Mouse (Mus musculus) right cerebral cortex, postnatal 4 days (tissue): Measurements from ENCODE around the gene Enc1.
"Not testable (repeated sequence)": the region's sequence is repeated elsewhere in the genome, so short reads cannot be mapped to it uniquely, and the experiment has no call there.

Experiments
- DNase-seq: peaks from one replicate; pipeline ENCODE4 v3.0.0-alpha.2; 2022

Enc1 gene

GRCm38 (mm10) chr13:97253418-97253981 lies 12.6 kb downstream of the Enc1 start:
- DNase-seq, result no peak

- no peak for DNase-seq
Measured at GRCm38 (mm10) chr13:97253994-97254393, 13.1 kb downstream of the Enc1 start.

- no peak for DNase-seq
Measured at GRCm38 (mm10) chr13:97254564-97255164, 13.8 kb downstream of the Enc1 start.

GRCm38 (mm10) chr13:97255976-97256848 lies 15.3 kb downstream of the Enc1 start:
- DNase-seq, result no peak

- DNase-seq, result no peak
Measured at GRCm38 (mm10) chr13:97256849-97257379, 16.0 kb downstream of the Enc1 start.

GRCm38 (mm10) chr13:97259271-97259670 lies 18.4 kb downstream of the Enc1 start:
- no peak for DNase-seq

- no peak for DNase-seq
Measured at GRCm38 (mm10) chr13:97260456-97261180, 19.7 kb downstream of the Enc1 start.

- DNase-seq, result no peak
Measured at GRCm38 (mm10) chr13:97261549-97261948, 20.6 kb downstream of the Enc1 start.

GRCm38 (mm10) chr13:97262676-97263075 lies 21.8 kb downstream of the Enc1 start:
- DNase-seq, result no peak

- not testable (repeated sequence) for DNase-seq
Measured at GRCm38 (mm10) chr13:97265534-97265933, 24.6 kb downstream of the Enc1 start.

- DNase-seq, result no peak
Measured at GRCm38 (mm10) chr13:97270723-97271122, 29.8 kb downstream of the Enc1 start.

GRCm38 (mm10) chr13:97271641-97272040 lies 30.7 kb downstream of the Enc1 start:
- DNase-seq, result no peak

- no peak for DNase-seq
Measured at GRCm38 (mm10) chr13:97274757-97275156, 33.9 kb downstream of the Enc1 start.

- no peak for DNase-seq
Measured at GRCm38 (mm10) chr13:97275482-97275881, 34.6 kb downstream of the Enc1 start.

GRCm38 (mm10) chr13:97282051-97282910 lies 41.4 kb downstream of the Enc1 start:
- DNase-seq, result peak; percentile 21

GRCm38 (mm10) chr13:97282911-97283281 lies 42.0 kb downstream of the Enc1 start:
- no peak for DNase-seq

GRCm38 (mm10) chr13:97287046-97287445 lies 46.1 kb downstream of the Enc1 start:
- no peak for DNase-seq

- no peak for DNase-seq
Measured at GRCm38 (mm10) chr13:97290747-97291146, 49.8 kb downstream of the Enc1 start.

GRCm38 (mm10) chr13:97291354-97291753 lies 50.4 kb downstream of the Enc1 start:
- no peak for DNase-seq

GRCm38 (mm10) chr13:97292026-97292425 lies 51.1 kb downstream of the Enc1 start:
- peak; percentile 24 for DNase-seq

GRCm38 (mm10) chr13:97292451-97293245 lies 51.7 kb downstream of the Enc1 start:
- no peak for DNase-seq
